Mouse (Mus musculus) MEL (cell line): Measurements from ENCODE around the gene Pdzd3. TPM values are rescaled to one million over a fixed set of nuclear protein-coding genes. Genes with fewer than 3 reads are reported as not detected.

Source experiments
- DNase-seq: peaks from one replicate; pipeline ENCODE4 v3.0.0; 2011; ENCODE audit warnings: low read depth, low spot score
- H3K27ac ChIP-seq: 2 replicates; pipeline ENCODE4 v1.5.1; 2012; ENCODE audit warnings: low read depth, mild to moderate bottlenecking, control low read depth, low read length, moderate library complexity; ENCODE audit not compliant: control insufficient read depth
- H3K27me3 ChIP-seq, 2 experiments: fragments of 150-350 bp in 1 of 2; sonication (generic) in 1 of 2; 2 replicates each; pipeline ENCODE4 v1.6.1; 2012; ENCODE audit warnings: low read length in 2 of 2, mild to moderate bottlenecking in 2 of 2, improper control_type of control experiment in 1 of 2, moderate library complexity in 1 of 2; ENCODE audit not compliant: insufficient read depth in 2 of 2, control insufficient read depth in 1 of 2
- H3K36me3 ChIP-seq, 2 experiments: 2 replicates each; pipeline ENCODE4 v1.6.1; 2012 to 2014; ENCODE audit warnings: low read length in 2 of 2, improper control_type of control experiment in 1 of 2, inconsistent platforms in 1 of 2, mild to moderate bottlenecking in 1 of 2; ENCODE audit not compliant: insufficient read depth in 2 of 2, control insufficient read depth in 1 of 2
- H3K4me1 ChIP-seq, 2 experiments: fragments of 150-350 bp in 1 of 2; sonication (generic) in 1 of 2; 2 replicates each; pipeline ENCODE4 v1.6.1; 2012; ENCODE audit warnings: low read length in 2 of 2, improper control_type of control experiment in 1 of 2, mild to moderate bottlenecking in 1 of 2; ENCODE audit not compliant: insufficient read depth in 2 of 2, control insufficient read depth in 1 of 2
- H3K4me3 ChIP-seq, 2 experiments: fragments of 150-350 bp in 1 of 2; sonication (generic) in 1 of 2; 2 replicates each; pipeline ENCODE4 v1.5.1; 2012; ENCODE audit warnings: low read depth in 2 of 2, low read length in 2 of 2, mild to moderate bottlenecking in 2 of 2, moderate library complexity in 2 of 2, control low read depth in 1 of 2, improper control_type of control experiment in 1 of 2; ENCODE audit not compliant: control insufficient read depth in 1 of 2, insufficient read depth in 1 of 2
- H3K79me2 ChIP-seq: 2 replicates; pipeline ENCODE4 v1.6.1; 2012; ENCODE audit warnings: mild to moderate bottlenecking, low read length, moderate library complexity; ENCODE audit not compliant: control insufficient read depth, poor library complexity, insufficient read depth
- H3K9ac ChIP-seq: 2 replicates; pipeline ENCODE4 v1.6.1; 2012; ENCODE audit warnings: low read depth, mild to moderate bottlenecking, control low read depth, low read length, moderate library complexity; ENCODE audit not compliant: control insufficient read depth, poor library complexity, severe bottlenecking
- H3K9me3 ChIP-seq: fragments of 150-350 bp; sonication (generic); replicated peaks from 2 replicates; pipeline ENCODE4 v1.6.1; 2012; ENCODE audit warnings: mild to moderate bottlenecking, low read length, improper control_type of control experiment, moderate library complexity; ENCODE audit not compliant: insufficient read depth
- BHLHE40 ChIP-seq: IDR thresholded peaks from 2 replicates; pipeline ENCODE4 v1.6.1; 2012; ENCODE audit warnings: low read depth, mild to moderate bottlenecking, inconsistent platforms, low read length, improper control_type of control experiment, borderline replicate concordance
- CTCF ChIP-seq, 3 experiments: IDR thresholded peaks in 2 of 3; conservative IDR thresholded peaks in 1 of 3; 2 replicates each; pipeline ENCODE4 v1.5.1; 2011 to 2012; ENCODE audit warnings: low read length in 3 of 3, low read depth in 2 of 3, mild to moderate bottlenecking in 2 of 3, improper control_type of control experiment in 1 of 3, inconsistent platforms in 1 of 3, mixed read lengths in 1 of 3, moderate library complexity in 1 of 3; ENCODE audit not compliant: control insufficient read depth in 1 of 3, insufficient read depth in 1 of 3, poor library complexity in 1 of 3, severe bottlenecking in 1 of 3
- HCFC1 ChIP-seq: IDR thresholded peaks from 2 replicates; pipeline ENCODE4 v1.6.1; 2012; ENCODE audit warnings: low read depth, mild to moderate bottlenecking, inconsistent platforms, low read length, improper control_type of control experiment, moderate library complexity
- JUND ChIP-seq: IDR thresholded peaks from 2 replicates; pipeline ENCODE4 v1.6.1; 2011; ENCODE audit warnings: low read depth, mild to moderate bottlenecking, improper control_type of control experiment, low read length
- KAT2A ChIP-seq: conservative IDR thresholded peaks from 2 replicates; pipeline ENCODE4 v1.6.1; 2012; ENCODE audit warnings: low read depth, low read length, improper control_type of control experiment, inconsistent platforms
- MAFK ChIP-seq: IDR thresholded peaks from 2 replicates; pipeline ENCODE4 v1.6.1; 2011; ENCODE audit warnings: low read depth, mild to moderate bottlenecking, low read length, improper control_type of control experiment, borderline replicate concordance
- MAX ChIP-seq: IDR thresholded peaks from 2 replicates; pipeline ENCODE4 v1.6.1; 2011; ENCODE audit warnings: low read length, improper control_type of control experiment
- MXI1 ChIP-seq: IDR thresholded peaks from 2 replicates; pipeline ENCODE4 v1.6.1; 2011; ENCODE audit warnings: mild to moderate bottlenecking, low read depth, low read length, improper control_type of control experiment
- MYC ChIP-seq: IDR thresholded peaks from 2 replicates; pipeline ENCODE4 v1.6.1; 2011; ENCODE audit warnings: low read depth, mild to moderate bottlenecking, low read length, improper control_type of control experiment, moderate library complexity
- NELFE ChIP-seq: IDR thresholded peaks from 2 replicates; pipeline ENCODE4 v1.6.1; 2011; ENCODE audit warnings: low read depth, low read length, improper control_type of control experiment
- POLR2AphosphoS2 ChIP-seq: IDR thresholded peaks from 2 replicates; pipeline ENCODE4 v1.6.1; 2011; ENCODE audit warnings: low read length, improper control_type of control experiment
- RAD21 ChIP-seq: IDR thresholded peaks from 2 replicates; pipeline ENCODE4 v1.6.1; 2011; ENCODE audit warnings: mild to moderate bottlenecking, low read depth, low read length, improper control_type of control experiment
- SIN3A ChIP-seq: IDR thresholded peaks from 2 replicates; pipeline ENCODE4 v1.6.1; 2012; ENCODE audit warnings: low read length, improper control_type of control experiment, inconsistent platforms
- SMC3 ChIP-seq: IDR thresholded peaks from 2 replicates; pipeline ENCODE4 v1.6.1; 2011; ENCODE audit warnings: low read depth, low read length, improper control_type of control experiment
- TAL1 ChIP-seq: IDR thresholded peaks from 2 replicates; pipeline ENCODE4 v1.6.1; 2012; ENCODE audit warnings: mild to moderate bottlenecking, inconsistent platforms, low read length, moderate library complexity, mixed read lengths
- TBP ChIP-seq: IDR thresholded peaks from 2 replicates; pipeline ENCODE4 v1.8.0; 2011; ENCODE audit warnings: low read depth, low read length, improper control_type of control experiment
- TCF12 ChIP-seq: IDR thresholded peaks from 2 replicates; pipeline ENCODE4 v1.6.1; 2014; ENCODE audit warnings: low read depth, mild to moderate bottlenecking, inconsistent platforms, low read length, improper control_type of control experiment, moderate library complexity
- UBTF ChIP-seq: IDR thresholded peaks from 2 replicates; pipeline ENCODE4 v1.6.1; 2012; ENCODE audit warnings: low read depth, mild to moderate bottlenecking, inconsistent platforms, low read length, improper control_type of control experiment, moderate library complexity, borderline replicate concordance; ENCODE audit not compliant: insufficient read depth
- USF1 ChIP-seq: IDR thresholded peaks from 2 replicates; pipeline ENCODE4 v1.6.1; 2014; ENCODE audit warnings: low read depth, mild to moderate bottlenecking, inconsistent platforms, low read length, improper control_type of control experiment, moderate library complexity
- USF2 ChIP-seq, 2 experiments: IDR thresholded peaks; 2 replicates each; pipeline ENCODE4 v1.6.1; 2011 to 2012; ENCODE audit warnings: improper control_type of control experiment in 2 of 2, low read length in 2 of 2, borderline replicate concordance in 1 of 2, inconsistent platforms in 1 of 2, low read depth in 1 of 2, mild to moderate bottlenecking in 1 of 2; ENCODE audit not compliant: insufficient read depth in 1 of 2
- ZNF384 ChIP-seq: IDR thresholded peaks from 2 replicates; pipeline ENCODE4 v1.6.1; 2012; ENCODE audit warnings: low read depth, mild to moderate bottlenecking, inconsistent platforms, low read length, improper control_type of control experiment
- polyA plus RNA-seq, 2 experiments: library from polyadenylated mRNA; stranded (reverse) in 1 of 2; unstranded in 1 of 2; fragments of >175 nt in 1 of 2; fragments of >200 nt in 1 of 2; gene quantifications; 2 replicates each; pipeline versions ENCODE4 v1.2.1 to v1.2.4; 2012; ENCODE audit warnings: low replicate concordance in 2 of 2, low read depth in 1 of 2; ENCODE audit not compliant: insufficient read length in 2 of 2, insufficient read depth in 1 of 2, missing spikeins in 1 of 2
- total RNA-seq: library from RNA; depleted of rRNA; stranded (reverse); fragments of 300-350 nt; gene quantifications from 2 replicates; pipeline ENCODE4 v1.2.3, GENCODE M21; 2012

The Pdzd3 gene
- total and polyA plus RNA-seq, 3 experiments: 0.06 TPM; not detected in 2

DNA sequence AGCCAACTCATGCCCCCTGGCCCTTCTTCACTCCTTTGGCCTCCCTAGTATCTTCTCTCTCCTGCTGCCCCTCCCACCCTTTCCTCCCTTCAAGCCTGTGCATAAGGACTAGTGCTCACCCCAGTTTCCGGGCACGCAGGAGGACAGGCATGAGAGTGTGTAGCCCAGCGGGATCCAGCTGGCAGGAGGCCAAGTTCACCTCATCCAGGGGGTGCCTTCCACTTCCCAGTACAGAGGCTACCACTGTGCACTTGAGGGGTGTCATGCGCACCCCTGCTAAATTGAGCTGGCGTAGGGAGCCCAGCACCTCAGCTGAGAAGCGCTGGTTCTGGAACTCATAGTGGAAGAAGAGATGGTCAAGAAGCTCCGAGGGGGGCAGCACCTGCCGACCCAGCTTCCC, 4.9 kb upstream of the Pdzd3 start:
- H3K4me3 ChIP-seq: no peak overlapping the region
- DNase-seq: no peak
- no peaks in the 10 kb centered on the region for H3K36me3 ChIP-seq
- H3K79me2 ChIP-seq: no peaks in the 10 kb centered on the region
- no peak overlapping the region for H3K27ac ChIP-seq
- H3K9me3 ChIP-seq: no peaks in the 10 kb centered on the region
- H3K4me1 ChIP-seq: no peaks in the 10 kb centered on the region
- TF ChIP-seq SMC3: no peak
- no peak for TF ChIP-seq HCFC1
- no peak for TF ChIP-seq TAL1
- TF ChIP-seq POLR2AphosphoS2: no peak
- TF ChIP-seq MAX: no peak
- TF ChIP-seq NELFE: no peak
- TF ChIP-seq RAD21: no peak
- no peak for TF ChIP-seq TBP
- TF ChIP-seq BHLHE40: no peak
- no peak for TF ChIP-seq TCF12
- TF ChIP-seq KAT2A: no peak
- no peak for TF ChIP-seq MYC
- no peak for TF ChIP-seq USF2 (IDR thresholded peaks at IDR 0.05; ENCODE audit: borderline replicate concordance in 1 of 2, insufficient read depth in 1 of 2, low read depth in 1 of 2, low read length in 2 of 2)
- H3K9ac ChIP-seq: no peak overlapping the region
- H3K27me3 ChIP-seq: no peaks in the 10 kb centered on the region

DNA sequence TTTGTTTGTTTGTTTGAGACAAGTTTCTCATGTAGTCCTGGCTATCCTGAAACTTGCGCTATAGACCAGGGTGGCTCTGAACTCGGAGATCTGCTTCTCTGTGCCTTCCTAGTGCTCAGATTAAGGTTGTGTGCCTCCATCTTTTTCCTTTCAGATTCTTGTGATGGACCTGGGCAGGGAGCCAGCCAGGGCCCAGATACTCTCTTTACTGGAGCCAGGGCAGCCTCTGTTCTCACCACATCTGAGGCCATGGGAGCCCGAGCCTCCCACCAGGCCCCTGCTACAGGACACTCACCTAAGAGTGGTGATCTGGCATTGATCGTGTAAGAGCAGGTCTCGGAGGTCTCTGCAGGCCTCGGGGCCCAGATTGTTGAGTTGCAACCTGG, 3.9 kb upstream of the Pdzd3 start:
- Histone ChIP-seq H3K79me2 (no peaks in the 10 kb centered on the region), H3K4me1 (peaks cover 0 to 8% of the 10 kb centered on the region in 2 experiments; a peak in 2 of 4 replicates), H3K36me3 (peaks cover 0 to 5% of the 10 kb centered on the region in 2 experiments; a peak in 2 of 4 replicates), H3K9me3 (no peaks in the 10 kb centered on the region), H3K9ac (no peak overlapping the region), H3K27ac (no peak overlapping the region), H3K4me3 (no peak overlapping the region), H3K27me3 (no peaks in the 10 kb centered on the region)
- no peak for TF ChIP-seq SIN3A
- no peak for DNase-seq

GRCm38 (mm10) chr9:44254508-44255135, 3.4 kb upstream of the Pdzd3 start:
- Histone ChIP-seq H3K4me3 (no peak overlapping the region), H3K27ac (no peak overlapping the region), H3K79me2 (no peaks in the 10 kb centered on the region), H3K4me1 (peaks cover 0 to 11% of the 10 kb centered on the region in 2 experiments; a peak in 2 of 4 replicates), H3K27me3 (no peaks in the 10 kb centered on the region), H3K36me3 (peaks cover 0 to 7% of the 10 kb centered on the region in 2 experiments; a peak in 2 of 4 replicates)
- no peak for DNase-seq
- TF ChIP-seq TAL1: no peak
- no peak for TF ChIP-seq USF1
- TF ChIP-seq ZNF384: no peak
- TF ChIP-seq JUND: no peak
- TF ChIP-seq HCFC1: no peak
- no peak for TF ChIP-seq MAFK
- no peak for TF ChIP-seq MXI1
- no peak for TF ChIP-seq CTCF (IDR thresholded peaks at IDR 0.05 in 2 of 3, conservative IDR thresholded peaks at IDR 0.05 in 1 of 3; ENCODE audit: control insufficient read depth in 1 of 3, insufficient read depth in 1 of 3, low read depth in 2 of 3, low read length in 3 of 3, poor library complexity in 1 of 3, severe bottlenecking in 1 of 3)
- no peak for TF ChIP-seq UBTF
- no peak for TF ChIP-seq TCF12
- TF ChIP-seq, all 39 proteins: peak for 0
- H3K9ac ChIP-seq: no peak overlapping the region
- H3K9me3 ChIP-seq: no peaks in the 10 kb centered on the region
